Mouse (Mus musculus) thymus, adult 2 months (tissue): ENCODE data around the gene Coq8a.

Experiments
- CTCF ChIP-seq: fragments of 200-500 bp; IDR thresholded peaks from 2 replicates; pipeline ENCODE4 v1.5.1; 2012; ENCODE audit warnings: mild to moderate bottlenecking, control low read depth, low read length, moderate library complexity, borderline replicate concordance; ENCODE audit not compliant: control insufficient read depth, poor library complexity, insufficient read depth; ENCODE audit errors: extremely low read depth
- POLR2A ChIP-seq: fragments of 200-500 bp; IDR thresholded peaks from 2 replicates; pipeline ENCODE4 v1.6.1; 2012; ENCODE audit warnings: mild to moderate bottlenecking, low read length, control low read depth, moderate library complexity; ENCODE audit not compliant: control insufficient read depth, poor library complexity, insufficient read depth; ENCODE audit errors: extremely low read depth

- TF ChIP-seq CTCF (no peak), POLR2A (no peak)
Measured at GRCm38 (mm10) chr1:180174718-180175117, 24.7 kb downstream of the Coq8a start.
